Mouse (Mus musculus) monocyte, adult 5-6 weeks (primary cell): Measurements from ENCODE around the gene Endov. TPM values are rescaled to one million over a fixed set of nuclear protein-coding genes. Genes with fewer than 3 reads are reported as not detected.

ENCODE experiments used
- ATAC-seq: fragments of 153-309, 156-312 bp; replicated peaks from 2 replicates; pipeline ENCODE4 v1.8.0; 2017; ENCODE audit warnings: mild to moderate bottlenecking; ENCODE audit not compliant: low TSS enrichment, insufficient number of reproducible peaks, severe bottlenecking, poor library complexity, low FRiP score
- total RNA-seq: library from RNA; stranded (forward); fragments of 200-1000, 200-491, 200-594 nt; gene quantifications from 3 replicates; pipeline ENCODE4 v1.2.3, GENCODE M21; 2017

The Endov gene
- total RNA-seq, 1 experiment from 2014 or later = 4.1 TPM

DNA sequence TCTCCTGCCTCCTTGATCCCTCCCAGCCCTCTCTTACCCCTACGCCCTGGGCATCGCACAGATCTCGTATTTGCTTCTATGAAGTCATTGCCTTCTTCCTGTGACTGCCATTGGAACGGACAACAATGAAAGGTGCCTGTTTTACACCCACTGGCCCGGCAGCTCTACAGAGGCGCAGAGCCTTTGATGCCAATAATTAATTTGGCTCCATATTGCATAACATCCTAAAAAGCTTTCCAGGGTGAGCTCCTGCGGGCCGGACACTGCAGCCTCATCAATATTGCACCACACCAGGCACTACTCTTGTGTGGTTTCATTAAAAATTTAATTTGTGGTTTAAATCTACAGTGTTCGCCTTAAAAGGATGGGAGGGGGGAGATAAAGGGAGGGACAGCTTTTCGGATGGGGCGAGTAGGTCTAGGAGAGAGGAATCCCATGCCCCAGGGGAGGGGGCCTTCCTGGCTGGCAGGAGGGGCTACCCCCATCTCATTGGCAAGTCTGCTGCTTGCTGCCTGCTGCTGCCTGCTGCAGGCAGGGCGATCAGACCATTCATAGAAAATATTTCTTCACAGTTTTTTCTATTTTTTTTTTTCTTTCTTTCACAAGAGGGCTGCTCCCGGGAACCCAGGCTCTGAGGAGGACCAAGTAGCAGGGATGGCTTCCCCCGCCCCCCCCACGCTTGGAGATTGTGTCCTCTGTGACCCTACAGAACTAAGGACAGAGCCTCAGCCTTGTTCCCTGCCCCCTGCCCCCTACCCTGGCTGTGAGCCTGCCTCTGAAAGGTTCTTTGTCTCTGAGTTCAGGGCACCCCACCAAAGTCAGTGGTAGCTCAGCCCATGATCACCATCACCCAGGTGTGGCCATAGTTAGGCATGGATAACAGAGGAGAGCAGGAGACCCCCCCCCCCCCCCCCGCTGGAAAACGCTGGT is 67.1 kb downstream of the Endov start:
- ATAC-seq = no peak

DNA sequence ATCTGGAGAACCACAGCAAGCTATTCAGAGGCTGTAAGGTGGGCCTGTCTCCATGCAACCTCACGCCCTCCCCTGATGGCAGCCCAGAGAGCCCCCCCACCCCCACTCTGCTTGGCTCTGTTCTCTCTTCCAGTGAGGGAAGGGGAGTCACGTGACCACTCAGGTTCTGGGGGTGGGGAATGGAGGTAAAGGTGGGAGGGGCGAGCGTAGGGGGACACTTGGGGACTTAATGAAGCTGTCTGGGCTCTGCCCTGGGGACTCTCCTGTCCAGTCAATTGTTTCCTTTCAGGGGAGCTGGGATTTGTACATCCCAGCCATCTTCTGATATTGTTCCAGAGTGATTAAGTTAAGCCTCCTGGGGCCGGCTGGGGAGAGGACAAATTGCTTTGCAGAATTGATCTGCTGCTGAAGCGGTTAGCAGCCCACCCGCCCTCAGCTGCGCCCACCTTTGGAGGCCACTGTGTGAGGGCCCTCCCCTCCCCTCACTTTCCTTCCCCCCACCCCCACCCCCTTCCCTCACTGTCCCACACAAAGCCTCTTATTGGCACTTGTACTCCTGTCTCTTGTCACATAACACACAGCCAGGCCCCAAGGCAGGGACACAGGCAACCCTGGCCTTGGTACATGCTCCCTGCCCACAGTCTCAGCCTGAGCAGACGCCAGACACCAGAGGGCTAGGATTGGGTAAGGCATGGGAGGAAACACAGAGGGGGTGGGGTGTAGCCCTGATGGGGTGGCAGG is 67.9 kb downstream of the Endov start:
- no peak for ATAC-seq

Other genes with a start within 250 kb of the Endov start
- 8.7 to 20.4 TPM (median 12.8 TPM) in 3 replicates for gene Gaa, start 223.5 kb upstream of the Endov start, total RNA-seq
- 130 to 164 TPM (median 159 TPM) in 3 replicates for gene Eif4a3, start 191.3 kb upstream of the Endov start, total RNA-seq
- 0.19 TPM in 1 of 3 replicates, not detected in the others for gene Card14, start 183.6 kb upstream of the Endov start, total RNA-seq
- 15.0 to 19.4 TPM (median 17.0 TPM) in 3 replicates for gene Sgsh, start 135.8 kb upstream of the Endov start, total RNA-seq
- gene Slc26a11, start 135.8 kb upstream of the Endov start, total RNA-seq = 8.4 to 16.4 TPM (median 13.5 TPM) in 3 replicates
- 58.5 to 104 TPM (median 67.5 TPM) in 3 replicates for gene Rnf213, start 98.2 kb upstream of the Endov start, total RNA-seq
- 0.29 TPM in 1 of 3 replicates, not detected in the others for gene Nptx1, start 56.4 kb downstream of the Endov start, total RNA-seq
- gene Rptor, start 111.6 kb downstream of the Endov start, total RNA-seq = 13.5 to 38.4 TPM (median 15.3 TPM) in 3 replicates